Mouse (Mus musculus) brown adipose tissue, adult 24 weeks (tissue): ENCODE measurements at regions not wholly inside any gene's neighbourhood (a gene's known extent, or its start where the extent isn't known, plus 50 kb on each side); places are given as distances from the start of the nearest gene placed in this dataset.

Experiments
- H3K27ac ChIP-seq: fragments of 200-500 bp; replicated peaks from 2 replicates; pipeline ENCODE4 v1.5.1; 2012; ENCODE audit warnings: low read depth, mild to moderate bottlenecking, low read length
- H3K4me1 ChIP-seq: fragments of 200-500 bp; 2 replicates; pipeline ENCODE4 v1.6.1; 2012; ENCODE audit warnings: low read length, mixed read lengths; ENCODE audit not compliant: control insufficient read depth, insufficient read depth, insufficient read length
- H3K4me3 ChIP-seq: fragments of 200-500 bp; 2 replicates; pipeline ENCODE4 v1.5.1; 2012; ENCODE audit warnings: low read depth, mild to moderate bottlenecking, low read length, moderate library complexity; ENCODE audit not compliant: insufficient read depth

DNA sequence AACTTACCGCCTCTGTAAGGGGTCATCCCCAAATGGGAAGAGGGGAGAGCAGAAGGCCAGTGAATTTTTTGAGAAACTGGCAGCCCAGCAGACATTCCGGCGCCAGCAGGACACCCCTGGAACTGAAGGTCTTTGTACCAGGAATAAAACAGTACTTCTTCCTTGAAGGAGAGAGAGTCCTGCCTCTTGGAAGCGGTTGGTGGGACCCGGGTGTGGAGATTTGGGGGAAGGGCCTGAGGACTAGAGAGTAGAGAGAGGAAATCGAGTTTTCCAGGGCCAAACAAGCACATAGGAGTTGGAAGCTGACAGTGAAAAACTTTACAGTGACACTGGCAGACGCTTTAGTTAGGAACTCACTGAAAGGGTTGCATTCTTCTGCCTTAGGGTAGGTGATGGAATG, 82.3 kb upstream of the Dlx2 start:
- Histone ChIP-seq H3K27ac (no peak overlapping the region), H3K4me1 (peaks cover 10% of the 10 kb centered on the region; the same call in 1 of the 2 replicates), H3K4me3 (no peak overlapping the region)

DNA sequence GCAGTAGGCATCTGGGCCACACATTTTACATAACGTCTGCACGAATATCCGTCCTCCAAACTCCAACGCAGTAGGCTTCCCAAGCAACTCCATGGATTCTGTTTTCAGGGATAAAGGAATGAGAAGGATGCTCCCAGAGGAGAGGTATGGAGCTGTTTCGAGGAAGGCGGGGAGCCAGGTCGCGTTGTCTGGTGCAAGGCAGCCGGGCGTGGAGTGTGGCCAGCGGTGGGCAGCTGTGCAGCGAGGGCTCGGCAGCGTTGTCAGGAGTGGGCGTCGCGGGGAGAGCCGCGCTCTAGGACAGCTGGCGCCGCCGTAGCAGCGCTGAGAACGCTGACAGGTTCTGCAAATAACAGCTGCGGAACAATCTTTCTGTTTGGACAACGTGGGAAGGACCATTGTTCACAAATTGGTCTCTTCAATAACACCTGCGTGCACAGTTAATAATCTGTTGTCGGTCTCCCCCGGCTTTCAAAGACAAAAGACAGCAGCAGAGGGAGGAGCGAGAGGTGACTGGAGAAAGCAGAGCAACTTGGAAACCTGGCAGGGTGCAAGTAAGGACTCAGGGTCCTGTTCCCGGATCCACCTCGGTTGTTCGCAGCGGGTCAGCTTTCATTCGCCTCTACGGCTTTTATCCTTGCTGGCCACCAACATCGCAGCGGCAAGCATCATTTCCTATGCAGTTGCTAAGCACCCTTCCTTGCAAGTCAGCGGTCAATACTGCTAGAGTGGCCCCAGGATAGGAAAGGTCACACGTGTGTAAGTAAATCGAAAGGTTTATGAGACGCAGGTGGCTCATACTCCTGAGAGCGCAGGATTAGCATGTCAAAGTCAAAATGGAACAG, 83.0 kb upstream of the Dlx2 start:
- Histone ChIP-seq H3K4me3 (peak overlapping the region; percentile 52), H3K27ac (no peak overlapping the region), H3K4me1 (peaks cover 10% of the 10 kb centered on the region; the same call in 1 of the 2 replicates)

DNA sequence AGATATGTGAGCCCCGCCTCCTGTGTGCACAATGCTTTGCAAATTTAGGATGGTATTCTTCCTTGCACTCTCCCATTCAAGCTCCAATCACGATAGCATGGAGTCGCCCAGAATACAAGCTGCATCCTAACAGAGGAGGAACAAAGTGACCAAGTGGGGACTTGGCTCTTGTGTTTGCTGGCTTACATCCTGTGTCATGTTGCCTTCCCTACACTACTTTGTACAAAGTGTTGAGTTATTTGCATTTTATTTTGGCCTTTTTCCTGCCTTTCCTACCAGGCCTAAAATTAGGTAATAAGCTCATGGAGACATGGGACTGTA, 83.5 kb upstream of the Dlx2 start:
- Histone ChIP-seq H3K4me1 (peaks cover 10% of the 10 kb centered on the region; the same call in 1 of the 2 replicates), H3K4me3 (peak overlapping the region; percentile 52), H3K27ac (no peak overlapping the region)

DNA sequence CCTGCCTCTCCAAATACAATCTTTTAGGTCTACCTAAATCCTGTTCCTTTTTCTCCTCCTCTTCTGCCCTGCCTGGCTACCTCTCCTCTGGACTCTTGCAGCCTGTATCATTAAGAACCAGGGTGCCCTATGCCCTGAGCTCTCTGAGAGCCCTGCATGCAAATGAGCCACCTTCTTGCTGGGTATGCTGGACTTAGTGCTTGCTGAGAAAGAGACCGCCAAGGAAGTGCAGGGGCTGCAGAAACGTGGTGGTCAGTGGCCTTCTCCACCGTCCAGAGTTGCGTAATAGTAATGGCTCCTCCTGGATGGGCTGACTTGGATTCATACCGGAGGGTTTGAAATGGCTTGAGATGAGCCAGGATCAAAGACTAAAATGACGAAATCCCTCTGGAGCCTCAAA, 86.9 kb upstream of the Dlx2 start:
- H3K4me3 ChIP-seq: no peak overlapping the region
- peaks cover 7% of the 10 kb centered on the region; the same call in 1 of the 2 replicates for H3K4me1 ChIP-seq
- no peak overlapping the region for H3K27ac ChIP-seq

DNA sequence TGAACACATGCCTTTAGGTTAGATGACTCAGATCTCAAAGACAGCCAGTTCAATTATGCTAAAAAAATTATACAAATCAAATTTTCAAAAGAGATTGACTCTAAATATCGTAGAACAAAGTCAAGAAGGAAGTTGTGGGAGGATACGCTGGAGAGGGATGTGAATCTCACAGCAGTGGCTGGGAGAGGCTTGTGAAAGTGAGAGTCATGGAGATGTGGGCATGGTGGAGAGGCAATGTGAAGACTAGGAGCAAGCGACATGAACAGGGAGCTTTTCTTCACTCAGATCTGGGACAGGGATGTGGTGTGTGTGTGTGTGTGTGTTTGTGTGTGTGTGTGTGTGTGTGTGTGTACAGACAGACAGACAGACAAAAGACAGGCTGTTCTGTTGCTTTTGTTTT, 87.9 kb upstream of the Dlx2 start:
- peaks cover 5% of the 10 kb centered on the region; the same call in 1 of the 2 replicates for H3K4me1 ChIP-seq
- H3K4me3 ChIP-seq: no peak overlapping the region
- no peak overlapping the region for H3K27ac ChIP-seq

DNA sequence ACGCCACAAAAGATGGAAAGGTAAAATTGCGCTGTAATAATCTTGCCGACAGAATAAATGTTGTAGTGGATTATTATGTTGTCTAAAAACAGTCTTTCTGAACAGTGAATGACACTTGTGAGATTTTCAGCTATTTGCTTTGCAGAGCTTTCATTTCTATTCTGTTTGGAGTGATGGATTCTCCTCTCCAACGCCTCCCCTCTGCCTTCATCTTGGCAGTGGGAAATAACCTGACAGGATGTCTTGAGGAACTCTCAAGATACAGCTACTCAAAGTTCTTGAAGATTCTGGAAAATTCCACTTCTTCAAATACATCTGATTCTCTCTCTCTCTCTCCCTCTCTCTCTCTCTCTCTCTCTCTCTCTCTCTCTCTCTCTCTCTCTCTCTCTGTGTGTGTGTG, 89.6 kb upstream of the Dlx2 start:
- no peak overlapping the region for H3K4me3 ChIP-seq
- H3K27ac ChIP-seq: no peak overlapping the region
- H3K4me1 ChIP-seq: no peaks in the 10 kb centered on the region

DNA sequence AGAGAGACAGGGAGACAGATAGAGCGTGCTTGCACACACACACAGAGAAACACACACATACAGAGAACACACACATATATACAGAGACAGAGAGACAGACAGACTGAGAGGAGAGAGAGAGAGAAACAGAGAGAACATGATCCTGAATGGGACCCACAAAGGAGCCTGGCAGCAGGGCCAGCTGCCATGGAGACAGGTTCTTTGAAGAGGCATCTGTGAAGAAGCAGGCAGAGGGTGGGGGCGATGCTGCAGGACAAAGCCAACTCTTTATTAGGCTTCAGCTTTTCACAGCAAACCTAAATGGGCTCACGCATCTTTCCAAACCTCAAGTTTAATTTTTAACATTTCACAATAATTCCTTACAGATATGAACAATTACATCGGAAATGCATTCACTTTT, 90.0 kb upstream of the Dlx2 start:
- H3K27ac ChIP-seq: no peak overlapping the region
- H3K4me3 ChIP-seq: no peak overlapping the region
- no peaks in the 10 kb centered on the region for H3K4me1 ChIP-seq

DNA sequence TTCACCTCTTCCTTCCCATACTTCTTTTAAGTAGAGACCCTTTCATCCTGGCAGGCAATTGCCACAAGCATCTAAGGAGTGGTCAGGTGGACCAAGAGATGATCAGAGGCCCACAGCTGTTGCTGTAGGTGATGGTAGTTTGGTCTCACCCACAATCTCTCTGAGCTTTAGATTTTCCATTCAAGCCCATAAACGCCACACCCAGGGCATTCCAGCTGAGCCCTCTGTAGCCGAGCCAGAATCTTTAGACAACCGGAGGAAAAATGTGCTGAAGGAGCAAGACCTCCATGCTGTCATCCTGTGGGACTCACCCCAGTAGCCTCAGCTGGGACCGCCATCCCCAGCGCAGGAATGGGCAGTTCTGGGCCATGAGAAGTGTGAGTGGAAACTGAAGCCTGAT, 93.7 kb upstream of the Dlx2 start:
- 0 out of 2 replicates have a peak, but pooled peaks cover 5% of the 10 kb centered on the region for H3K4me1 ChIP-seq
- no peak overlapping the region for H3K4me3 ChIP-seq
- H3K27ac ChIP-seq: no peak overlapping the region

DNA sequence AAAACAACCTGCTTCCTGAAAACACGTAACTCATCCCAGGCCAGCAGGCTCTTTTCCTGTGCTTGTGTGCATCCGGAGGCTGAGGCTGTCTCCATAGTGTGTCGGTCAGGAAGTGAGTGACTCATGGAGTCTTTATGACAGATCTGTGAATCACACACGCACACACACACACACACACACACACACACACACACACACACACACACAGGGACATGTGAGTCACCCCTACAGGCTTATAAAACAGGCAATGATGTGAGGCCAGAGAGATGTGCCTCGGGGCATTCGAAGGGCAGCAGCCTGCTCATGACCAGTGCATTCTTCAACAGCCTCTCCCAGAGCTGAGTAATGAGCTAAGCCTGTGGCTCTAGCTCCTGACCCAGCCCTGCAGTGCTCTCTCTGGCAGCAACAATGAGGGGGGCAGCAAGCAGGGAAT, 97.5 kb upstream of the Dlx2 start:
- Histone ChIP-seq H3K4me1 (0 out of 2 replicates have a peak, but pooled peaks cover 5% of the 10 kb centered on the region), H3K27ac (peak overlapping the region; percentile 66), H3K4me3 (no peak overlapping the region)

DNA sequence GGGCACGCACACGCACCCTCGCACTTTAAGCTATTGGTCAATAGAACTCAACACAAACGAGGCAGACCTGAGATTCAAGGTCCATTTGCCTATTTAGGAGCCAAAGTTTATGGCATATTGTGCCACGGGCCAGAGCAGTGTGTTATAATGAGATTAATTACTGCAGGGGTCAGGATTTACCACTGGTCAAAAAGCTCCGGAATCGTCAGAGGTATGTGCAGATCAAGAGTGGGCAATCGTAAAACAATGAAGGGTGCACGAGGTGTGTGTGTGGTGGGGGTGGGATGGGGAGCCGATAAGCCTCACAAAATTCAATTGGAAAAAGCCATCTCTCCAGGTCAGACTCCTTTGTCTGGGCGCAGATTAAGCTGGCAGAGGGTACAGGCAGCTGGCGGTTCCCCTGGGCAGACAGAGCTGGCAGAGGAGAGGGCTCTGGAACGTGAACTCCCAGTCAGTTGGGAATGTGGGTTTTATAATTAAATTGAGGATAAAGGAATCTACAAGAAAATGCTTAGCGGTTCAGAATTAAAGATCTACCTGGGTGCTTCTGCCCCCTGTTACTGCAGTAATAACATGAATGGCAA, 97.4 kb upstream of the Itga6 start:
- Histone ChIP-seq H3K4me3 (no peak overlapping the region), H3K27ac (no peak overlapping the region), H3K4me1 (peaks cover 7% of the 10 kb centered on the region; the same call in 1 of the 2 replicates)

DNA sequence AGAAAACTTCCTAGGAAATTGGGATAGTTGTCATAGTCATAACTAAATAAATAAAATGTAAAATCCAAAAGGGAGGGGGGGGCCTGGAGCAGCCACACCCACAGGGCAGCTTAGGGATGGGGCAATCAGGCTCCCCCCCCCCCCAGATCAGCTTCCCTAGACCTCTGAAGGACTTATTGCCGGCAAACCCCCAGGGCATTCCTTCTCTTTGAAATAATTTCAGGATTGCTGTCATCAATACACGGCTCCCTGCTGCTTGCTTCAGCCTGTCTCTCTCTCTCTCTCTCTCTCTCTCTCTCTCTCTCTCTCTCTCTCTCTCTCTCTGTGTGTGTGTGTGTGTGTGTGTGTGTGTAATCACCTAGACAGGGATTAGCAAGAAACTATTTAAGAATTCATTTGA, 93.8 kb upstream of the Itga6 start:
- Histone ChIP-seq H3K27ac (no peak overlapping the region), H3K4me3 (no peak overlapping the region), H3K4me1 (peaks cover 12% of the 10 kb centered on the region)

DNA sequence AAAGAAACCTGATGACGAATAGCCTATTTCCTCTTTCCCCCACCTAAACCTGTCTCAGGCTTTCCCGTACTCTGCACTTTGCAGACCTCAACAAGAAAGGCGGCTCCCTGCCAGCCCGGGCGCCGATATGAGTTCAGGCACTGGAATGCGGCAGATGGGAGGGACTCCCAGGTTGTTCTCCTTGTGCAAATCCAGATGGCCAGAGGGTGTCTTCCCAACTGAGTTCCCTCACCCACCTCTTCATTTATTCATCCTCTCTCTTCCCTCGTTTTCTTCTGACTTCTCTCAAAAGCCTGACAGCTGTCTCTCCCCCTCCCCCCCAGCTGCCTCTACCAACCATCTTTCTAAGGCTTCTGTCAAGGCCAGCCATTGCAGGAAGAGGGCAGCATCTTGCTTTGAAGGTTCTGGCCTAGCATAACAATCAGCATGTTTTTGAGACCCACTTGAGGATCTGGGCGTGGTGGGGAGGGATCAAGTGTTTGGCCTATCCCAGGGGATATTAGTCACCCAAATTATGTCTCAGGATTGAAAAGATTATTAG, 93.1 kb upstream of the Itga6 start:
- no peak overlapping the region for H3K27ac ChIP-seq
- no peak overlapping the region for H3K4me3 ChIP-seq
- peaks cover 12% of the 10 kb centered on the region for H3K4me1 ChIP-seq

DNA sequence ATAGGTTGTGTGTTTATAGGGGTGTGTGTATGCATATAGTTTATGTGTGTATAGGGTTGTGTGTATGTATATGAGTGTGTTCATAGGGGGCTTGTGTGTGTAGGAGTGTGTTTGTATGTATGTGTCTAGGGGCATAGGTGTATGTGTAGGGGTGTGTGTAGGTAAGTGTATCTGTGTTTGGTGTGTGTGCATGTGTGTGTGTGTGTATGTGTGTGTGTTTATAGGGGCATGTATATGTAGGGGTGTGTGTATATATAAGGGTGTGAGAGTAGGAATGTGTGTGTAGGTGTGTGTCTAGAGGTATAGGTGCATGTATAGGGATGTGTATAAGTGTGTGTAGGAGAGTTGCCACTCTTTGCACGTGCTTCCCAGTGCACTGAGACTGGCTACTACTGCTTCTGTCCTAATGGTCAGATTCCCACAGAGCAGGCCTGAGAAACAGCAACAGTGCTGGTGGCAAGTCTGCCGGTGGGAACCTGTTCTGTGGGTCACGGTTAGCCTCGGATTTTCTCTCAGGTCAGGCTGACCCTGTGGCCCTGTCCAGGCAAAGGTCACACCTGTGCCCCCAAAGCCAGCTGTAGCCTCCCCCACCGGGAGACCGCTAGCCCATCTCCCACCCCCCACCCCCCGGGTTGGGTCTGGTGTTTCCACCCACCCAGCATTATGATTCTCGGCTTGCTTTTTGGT, 90.5 kb upstream of the Itga6 start:
- no peak overlapping the region for H3K4me3 ChIP-seq
- peaks cover 12% of the 10 kb centered on the region for H3K4me1 ChIP-seq
- no peak overlapping the region for H3K27ac ChIP-seq

DNA sequence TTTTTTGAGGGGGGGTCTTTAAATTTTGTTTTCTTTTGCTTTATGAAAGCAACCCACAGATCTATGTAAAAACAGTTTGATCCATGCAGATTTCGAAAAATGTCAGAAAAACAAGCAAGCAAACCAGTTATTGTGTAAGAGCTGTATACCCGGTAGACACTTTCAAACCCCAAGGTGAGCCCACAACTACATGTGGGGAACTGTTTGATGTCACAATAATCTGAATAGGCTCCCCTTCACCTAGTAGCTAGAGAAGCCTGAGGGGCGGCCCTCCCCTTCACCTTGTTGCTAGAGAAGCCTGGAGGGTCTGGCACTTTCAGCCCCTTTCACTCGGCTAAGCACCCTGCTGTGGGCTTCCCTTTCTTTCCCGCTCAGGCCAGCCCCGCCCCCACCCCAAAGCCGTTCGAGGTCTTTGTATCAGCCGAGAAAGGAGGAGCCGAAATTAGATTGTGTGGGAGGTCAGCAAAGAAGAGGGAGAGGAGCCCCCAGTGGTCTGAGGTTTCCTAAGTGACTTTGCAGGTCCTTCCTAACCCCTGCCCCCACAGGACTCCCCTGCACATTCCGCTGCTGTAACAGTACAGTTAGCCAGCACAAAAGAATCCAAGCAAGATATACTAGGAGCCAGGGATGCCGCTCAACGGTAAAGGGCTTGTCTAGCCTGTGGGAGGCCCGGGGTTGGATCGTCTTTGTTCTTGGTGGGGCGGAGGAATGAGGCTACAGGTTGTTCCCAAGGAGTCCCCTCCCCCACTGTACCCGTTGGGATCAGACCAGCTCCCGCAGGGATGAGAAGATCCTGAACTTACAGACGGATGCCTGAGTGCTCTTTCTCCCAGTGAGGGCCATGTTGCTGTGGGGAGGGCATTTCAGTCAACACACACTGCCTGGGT, 89.7 kb upstream of the Itga6 start:
- H3K27ac ChIP-seq: peak overlapping the region; percentile 5; the same call in 1 of the 2 replicates
- peak overlapping the region; percentile 50 for H3K4me3 ChIP-seq
- H3K4me1 ChIP-seq: peaks cover 12% of the 10 kb centered on the region
